Mouse (Mus musculus) heart, postnatal 10 days (tissue): ENCODE results near the gene Immp1l. TPM values are rescaled to one million over a fixed set of nuclear protein-coding genes. Genes with fewer than 3 reads are reported as not detected.

Experiments
- DNase-seq, 2 experiments: peaks; one replicate each; pipeline ENCODE4 v3.0.0; 2021
- intact Hi-C: fragments of 180-260 bp; cut with DNase I; formaldehyde crosslinking; loops from one replicate; pipeline ENCODE4 v1.15.1; 2025
- total RNA-seq, 2 experiments: library from RNA; stranded (reverse); gene quantifications; 2 replicates each; pipeline ENCODE4 v1.2.3; 2021

Immp1l gene
- total RNA-seq = 10 to 100 TPM; 66.6 to 69.5 TPM

- intact Hi-C loops = loop anchor here (2.0 kb wide), 2 partner anchors 99 to 287 kb away; partner anchors contain the start of gene Dnajc24
- peak; percentile 99 for DNase-seq
Measured at GRCm38 (mm10) chr2:105903896-105904756, at the start of gene Immp1l, which contains the start of gene Elp4. TSS of gene Immp1l (plus strand) at chr2:105904638. TSS of gene Elp4 (minus strand) at chr2:105904564.

- DNase-seq = peak; percentile 41 to 43
- intact Hi-C loops = no loop called here
Measured at GRCm38 (mm10) chr2:105854740-105855139, 49.7 kb upstream of the Immp1l start.

GRCm38 (mm10) chr2:105873403-105873802 is 31.0 kb upstream of the Immp1l start:
- DNase-seq = no peak
- intact Hi-C loops = no loop called here

- DNase-seq = no peak
- intact Hi-C loops = no loop called here
Measured at GRCm38 (mm10) chr2:105890816-105891215, 13.6 kb upstream of the Immp1l start.

GRCm38 (mm10) chr2:105904757-105905146 is 314 bp downstream of the Immp1l start:
- DNase-seq = no peak
- intact Hi-C loops = loop anchor here (2.0 to 5.0 kb wide), 2 partner anchors 217 to 288 kb away; no protein-coding TSS in a partner anchor

- intact Hi-C loops = loop anchor here (5.0 kb wide), 1 partner anchor 221 kb away; no protein-coding TSS in a partner anchor
Measured at GRCm38 (mm10) chr2:105908351-105908750, 3.9 kb downstream of the Immp1l start.

GRCm38 (mm10) chr2:105910611-105911010 is 6.2 kb downstream of the Immp1l start:
- DNase-seq = no peak
- intact Hi-C loops = no loop called here

More at GRCm38 (mm10) chr2:105908351-105908750, 3.9 kb downstream of the Immp1l start:
- DNase-seq = peak; percentile 5 to 6

GRCm38 (mm10) chr2:105913655-105914366 is 9.4 kb downstream of the Immp1l start:
- no peak for DNase-seq
- intact Hi-C loops = no loop called here

GRCm38 (mm10) chr2:105916671-105917070 is 12.2 kb downstream of the Immp1l start:
- intact Hi-C loops = no loop called here
- peak in 1 of 2 experiments; percentile 9 for DNase-seq

GRCm38 (mm10) chr2:105917623-105918346 is 13.3 kb downstream of the Immp1l start:
- intact Hi-C loops = no loop called here
- no peak for DNase-seq

- intact Hi-C loops = no loop called here
- no peak for DNase-seq
Measured at GRCm38 (mm10) chr2:105950131-105950530, 45.7 kb downstream of the Immp1l start.

- DNase-seq = no peak
- intact Hi-C loops = no loop called here
Measured at GRCm38 (mm10) chr2:105951350-105951940, 47.0 kb downstream of the Immp1l start.

- DNase-seq = no peak
- intact Hi-C loops = no loop called here
Measured at GRCm38 (mm10) chr2:105953862-105954261, 49.4 kb downstream of the Immp1l start.

- DNase-seq = no peak
- intact Hi-C loops = no loop called here
Measured at GRCm38 (mm10) chr2:105963447-105963846, 59.0 kb downstream of the Immp1l start.

GRCm38 (mm10) chr2:105973941-105974340 is 69.5 kb downstream of the Immp1l start:
- intact Hi-C loops = no loop called here
- no peak for DNase-seq

- DNase-seq = no peak
- intact Hi-C loops = no loop called here
Measured at GRCm38 (mm10) chr2:105978065-105978464, 73.6 kb downstream of the Immp1l start.

- no peak for DNase-seq
- intact Hi-C loops = no loop called here
Measured at GRCm38 (mm10) chr2:105985206-105985605, 80.8 kb downstream of the Immp1l start.

- DNase-seq = no peak
- intact Hi-C loops = no loop called here
Measured at GRCm38 (mm10) chr2:105987131-105987530, 82.7 kb downstream of the Immp1l start.

GRCm38 (mm10) chr2:105987999-105988398 is 83.6 kb downstream of the Immp1l start:
- DNase-seq = no peak
- intact Hi-C loops = loop anchor here (2.0 kb wide), 1 partner anchor 371 kb away; no protein-coding TSS in a partner anchor
